Comparison of ENCODE assay signal across 13 mouse cellular contexts in genomic region chr4:127600919-127601318, GRCm38 (mm10).
DNase-seq lines count a peak whose midpoint lies in the region; ATAC-seq lines count a peak whose summit lies in the region.
"Had no signal": no experiment of that assay in that cellular context is flagged by ENCODE, and none has a peak within 500 bp of the region (broad histone marks: within the 10 kb centered on the region; RNA-seq: fewer than 3 reads in every experiment).

No protein-coding gene starts in this region.

- H3K4me3 ChIP-seq in forebrain, embryonic 15.5 days, result no peak overlapping the region
- no peak overlapping the region for H3K4me3 ChIP-seq in forebrain, embryonic 11.5 days (ENCODE audit: low read depth, low read length)
- H3K4me3 ChIP-seq: hindbrain, embryonic 15.5 days had no signal

- H3K9me3 ChIP-seq in forebrain, embryonic 15.5 days, result no peaks in the 10 kb centered on the region
- H3K9me3 ChIP-seq in forebrain, embryonic 11.5 days (ENCODE audit: control insufficient read depth, low read length), result no peaks in the 10 kb centered on the region
- H3K9me3 ChIP-seq: hindbrain, embryonic 15.5 days had no signal

- peaks cover 9% of the 10 kb centered on the region for H3K4me1 ChIP-seq in forebrain, embryonic 15.5 days
- H3K4me1 ChIP-seq in forebrain, embryonic 11.5 days (replicated peaks; ENCODE audit: control insufficient read depth, insufficient read depth, low read length), result no peaks in the 10 kb centered on the region

- no peaks in the 10 kb centered on the region for H3K27me3 ChIP-seq in forebrain, embryonic 15.5 days
- no peaks in the 10 kb centered on the region for H3K27me3 ChIP-seq in forebrain, embryonic 11.5 days (ENCODE audit: control insufficient read depth, insufficient read depth, low read length)
- H3K27me3 ChIP-seq: hindbrain, embryonic 15.5 days had no signal

- H3K9ac ChIP-seq in forebrain, embryonic 15.5 days (replicated peaks), result no peak overlapping the region
- no peak overlapping the region for H3K9ac ChIP-seq in forebrain, embryonic 11.5 days (ENCODE audit: low read length)
- H3K9ac ChIP-seq: hindbrain, embryonic 15.5 days had no signal

- H3K36me3 ChIP-seq in forebrain, embryonic 15.5 days, result no peaks in the 10 kb centered on the region
- no peaks in the 10 kb centered on the region for H3K36me3 ChIP-seq in forebrain, embryonic 11.5 days (ENCODE audit: control insufficient read depth, insufficient read depth, low read length)
- H3K36me3 ChIP-seq: hindbrain, embryonic 15.5 days had no signal

- DNase-seq in forebrain, embryonic 11.5 days (ENCODE audit: low spot score), result no peak
- DNase-seq in frontal cortex, postnatal 10 days (ENCODE audit: low spot score in 2 of 2), result peak; percentile 32 to 54
- peak; percentile 76 to 81 for DNase-seq in left cerebral cortex, adult 18-20 months (ENCODE audit: low spot score in 2 of 2)
- peak; percentile 66 for DNase-seq in right cerebral cortex, postnatal 14 days
- DNase-seq in adrenal gland, postnatal 4 days (ENCODE audit: low spot score in 2 of 2), result no peak
- no peak for DNase-seq in liver
- DNase-seq: adrenal gland, adult 2 months; kidney, postnatal 14 days; lung, postnatal 10 days had no signal

- no peak overlapping the region for H3K4me2 ChIP-seq in forebrain, embryonic 15.5 days (replicated peaks)
- H3K4me2 ChIP-seq in forebrain, embryonic 11.5 days (ENCODE audit: low read depth, low read length, severe bottlenecking), result no peak overlapping the region
- H3K4me2 ChIP-seq: heart, embryonic 11.5 days; hindbrain, embryonic 15.5 days had no signal

- WGBS in forebrain, embryonic 15.5 days, result 63% methylated on average over 8 of the region's 8 CpGs
- 76% methylated on average over 8 of the region's 8 CpGs for WGBS in forebrain, embryonic 11.5 days

- H3K27ac ChIP-seq in forebrain, embryonic 15.5 days (replicated peaks), result peak overlapping the region; percentile 20; the same call in 1 of the 2 replicates
- H3K27ac ChIP-seq in forebrain, embryonic 11.5 days (ENCODE audit: low read depth, low read length), result no peak overlapping the region
- H3K27ac ChIP-seq: hindbrain, embryonic 15.5 days had no signal

- no peak for ATAC-seq in forebrain, embryonic 15.5 days (replicated peaks)
- ATAC-seq in forebrain, embryonic 11.5 days (replicated peaks; ENCODE audit: low FRiP score), result no peak
- ATAC-seq in granulocyte monocyte progenitor cell, adult 5-6 weeks (replicated peaks; ENCODE audit: poor library complexity, severe bottlenecking), result no peak

Comparison
In these comparisons a context has a peak if more than half of its experiments do, and no peak if none do; other contexts are left out.
1. DNase-seq: peak in frontal cortex, postnatal 10 days (2 of 2), left cerebral cortex, adult 18-20 months (2 of 2) and right cerebral cortex, postnatal 14 days (single experiment); none in forebrain, embryonic 11.5 days (single experiment), adrenal gland, postnatal 4 days (0 of 2) and liver (single experiment).